Mouse (Mus musculus): ENCODE data around the gene Spsb3. TPM values are rescaled to one million over a fixed set of nuclear protein-coding genes. Genes with fewer than 3 reads are reported as not detected.

Gene Spsb3
- total and polyA plus RNA-seq, 3 experiments: 30.2 to 34.5 TPM; not detected in 1

DNA sequence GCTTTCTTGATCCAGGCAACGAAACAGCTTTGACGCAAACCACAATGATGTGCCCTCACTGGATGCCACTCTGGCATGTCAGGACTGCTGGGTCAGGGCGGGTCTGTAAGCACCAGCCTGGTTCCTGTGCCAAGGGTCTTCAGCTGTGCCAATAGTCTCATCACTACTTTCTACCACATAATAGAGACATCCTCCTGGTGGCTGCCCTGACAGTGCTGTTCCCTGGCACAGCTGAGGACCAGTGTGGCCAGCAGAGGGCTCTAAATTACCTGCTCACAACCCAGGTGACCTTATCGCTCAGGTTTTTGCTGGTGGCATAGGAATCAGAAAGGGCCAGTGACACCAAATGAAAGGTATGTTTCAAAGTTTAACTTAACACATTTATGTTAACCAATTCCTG lies 45.3 kb upstream of the Spsb3 start:
- H3K36me3 ChIP-seq (ENCODE audit: control insufficient read depth in 1 of 2, insufficient read depth in 2 of 2, low read length in 2 of 2): no peaks in the 10 kb centered on the region
- H3K27ac ChIP-seq (ENCODE audit: control insufficient read depth, low read depth, low read length): no peak overlapping the region
- H3K27me3 ChIP-seq (ENCODE audit: control insufficient read depth in 1 of 2, insufficient read depth in 2 of 2, low read length in 2 of 2): peaks cover 4 to 16% of the 10 kb centered on the region in 2 experiments
- no peaks in the 10 kb centered on the region for H3K79me2 ChIP-seq (ENCODE audit: control insufficient read depth, insufficient read depth, low read length, poor library complexity)
- no peaks in the 10 kb centered on the region for H3K4me1 ChIP-seq (ENCODE audit: control insufficient read depth in 1 of 2, insufficient read depth in 2 of 2, low read length in 2 of 2)
- H3K4me3 ChIP-seq (ENCODE audit: control insufficient read depth in 1 of 2, insufficient read depth in 1 of 2, low read depth in 2 of 2, low read length in 2 of 2): no peak overlapping the region
- peak; percentile 25 for DNase-seq (ENCODE audit: low read depth, low spot score)
- TF ChIP-seq ZKSCAN1 (IDR thresholded peaks at IDR 0.05; ENCODE audit: low read depth, low read length): no peak
- no peak for TF ChIP-seq CHD1 (IDR thresholded peaks at IDR 0.05; ENCODE audit: low read depth, low read length)
- TF ChIP-seq CTCF (IDR thresholded peaks at IDR 0.05 in 2 of 3, conservative IDR thresholded peaks at IDR 0.05 in 1 of 3; ENCODE audit: control insufficient read depth in 1 of 3, insufficient read depth in 1 of 3, low read depth in 2 of 3, low read length in 3 of 3, poor library complexity in 1 of 3, severe bottlenecking in 1 of 3): peak; percentile 7 to 53 (median 47); a peak in 4 of 6 replicates
- no peak for TF ChIP-seq ZMIZ1 (IDR thresholded peaks at IDR 0.05; ENCODE audit: low read depth, low read length)
- TF ChIP-seq CHD2 (IDR thresholded peaks at IDR 0.05; ENCODE audit: low read length): no peak
- TF ChIP-seq POLR2AphosphoS2 (IDR thresholded peaks at IDR 0.05; ENCODE audit: low read length): no peak
- peak; percentile 55 for TF ChIP-seq SMC3 (IDR thresholded peaks at IDR 0.05; ENCODE audit: low read depth, low read length)
- peak; percentile 30 for TF ChIP-seq RAD21 (IDR thresholded peaks at IDR 0.05; ENCODE audit: low read depth, low read length)
- peak; percentile 21; the same call in 1 of the 2 replicates for TF ChIP-seq ZC3H11A (IDR thresholded peaks at IDR 0.05; ENCODE audit: low read depth, low read length)
- H3K9ac ChIP-seq (ENCODE audit: control insufficient read depth, low read depth, low read length, poor library complexity, severe bottlenecking): no peak overlapping the region
- no peaks in the 10 kb centered on the region for H3K9me3 ChIP-seq (replicated peaks; ENCODE audit: insufficient read depth, low read length)

- no peaks in the 10 kb centered on the region for H3K79me2 ChIP-seq (ENCODE audit: control insufficient read depth, insufficient read depth, low read length, poor library complexity)
- H3K4me1 ChIP-seq (ENCODE audit: control insufficient read depth in 1 of 2, insufficient read depth in 2 of 2, low read length in 2 of 2): no peaks in the 10 kb centered on the region
- no peak for TF ChIP-seq MEF2A (IDR thresholded peaks at IDR 0.05; ENCODE audit: extremely low read depth, insufficient replicate concordance, low read depth, low read length, poor library complexity, severe bottlenecking)
- TF ChIP-seq RAD21 (IDR thresholded peaks at IDR 0.05; ENCODE audit: low read depth, low read length): peak; percentile 58
- TF ChIP-seq MXI1 (IDR thresholded peaks at IDR 0.05; ENCODE audit: low read depth, low read length): no peak
- peak; percentile 41; the same call in 1 of the 2 replicates for TF ChIP-seq SMC3 (IDR thresholded peaks at IDR 0.05; ENCODE audit: low read depth, low read length)
- TF ChIP-seq CTCF (IDR thresholded peaks at IDR 0.05 in 2 of 3, conservative IDR thresholded peaks at IDR 0.05 in 1 of 3; ENCODE audit: control insufficient read depth in 1 of 3, insufficient read depth in 1 of 3, low read depth in 2 of 3, low read length in 3 of 3, poor library complexity in 1 of 3, severe bottlenecking in 1 of 3): peak; percentile 6 to 54 (median 51); a peak in 4 of 6 replicates
- peak; percentile 23; the same call in 1 of the 2 replicates for TF ChIP-seq ZC3H11A (IDR thresholded peaks at IDR 0.05; ENCODE audit: low read depth, low read length)
- TF ChIP-seq BHLHE40 (IDR thresholded peaks at IDR 0.05; ENCODE audit: borderline replicate concordance, low read depth, low read length): no peak
- no peak for TF ChIP-seq MAX (IDR thresholded peaks at IDR 0.05; ENCODE audit: low read length)
- no peak for TF ChIP-seq GATA1 (IDR thresholded peaks at IDR 0.05; ENCODE audit: low read depth, low read length)
- no peak for TF ChIP-seq TAL1 (IDR thresholded peaks at IDR 0.05; ENCODE audit: low read length)
- no peak overlapping the region for H3K27ac ChIP-seq (ENCODE audit: control insufficient read depth, low read depth, low read length)
- no peaks in the 10 kb centered on the region for H3K36me3 ChIP-seq (ENCODE audit: control insufficient read depth in 1 of 2, insufficient read depth in 2 of 2, low read length in 2 of 2)
- H3K27me3 ChIP-seq (ENCODE audit: control insufficient read depth in 1 of 2, insufficient read depth in 2 of 2, low read length in 2 of 2): peaks cover under 1 to 14% of the 10 kb centered on the region in 2 experiments; a peak in 2 of 4 replicates
- no peak overlapping the region for H3K9ac ChIP-seq (ENCODE audit: control insufficient read depth, low read depth, low read length, poor library complexity, severe bottlenecking)
- peak; percentile 31 for DNase-seq (ENCODE audit: low read depth, low spot score)
- H3K4me3 ChIP-seq (ENCODE audit: control insufficient read depth in 1 of 2, insufficient read depth in 1 of 2, low read depth in 2 of 2, low read length in 2 of 2): no peak overlapping the region
- H3K9me3 ChIP-seq (replicated peaks; ENCODE audit: insufficient read depth, low read length): no peaks in the 10 kb centered on the region
Measured at GRCm38 (mm10) chr17:24842631-24843030, 43.8 kb upstream of the Spsb3 start.
